Mouse (Mus musculus) embryonic facial prominence, embryonic 11.5 days (tissue): ENCODE measurements around the gene Tbc1d8b. TPM values are rescaled to one million over a fixed set of nuclear protein-coding genes. Genes with fewer than 3 reads are reported as not detected.
"Not testable (repeated sequence)": the region's sequence is repeated elsewhere in the genome, so short reads cannot be mapped to it uniquely, and the experiment has no call there.

Source experiments
- ATAC-seq: fragments of 200-750 bp; cut with Nextera tagmentation; replicated peaks from 2 replicates; pipeline ENCODE4 v1.8.0; 2017; ENCODE audit warnings: low read depth; ENCODE audit not compliant: insufficient number of reproducible peaks, low FRiP score, low TSS enrichment
- DNase-seq: peaks from one replicate; pipeline ENCODE4 v3.0.0-alpha.2; 2015; ENCODE audit warnings: low spot score
- H3K27ac ChIP-seq: fragments of 300-500 bp; sonication (generic); replicated peaks from 2 replicates; pipeline ENCODE4 v1.5.1; 2014; ENCODE audit warnings: mild to moderate bottlenecking, low read depth, low read length, control low read depth
- H3K27me3 ChIP-seq: fragments of 300-500 bp; sonication (generic); 2 replicates; pipeline ENCODE4 v1.6.1; 2014; ENCODE audit warnings: mild to moderate bottlenecking, low read length, moderate library complexity, mixed read lengths; ENCODE audit not compliant: control insufficient read depth, insufficient read depth
- H3K36me3 ChIP-seq: fragments of 300-500 bp; sonication (generic); replicated peaks from 2 replicates; pipeline ENCODE4 v1.6.1; 2014; ENCODE audit warnings: low read depth, mild to moderate bottlenecking, low read length, moderate library complexity, mixed read lengths; ENCODE audit not compliant: control insufficient read depth, insufficient read depth
- H3K4me1 ChIP-seq: fragments of 300-500 bp; sonication (generic); 2 replicates; pipeline ENCODE4 v1.6.1; 2014; ENCODE audit warnings: low read length, mixed read lengths; ENCODE audit not compliant: control insufficient read depth, insufficient read depth
- H3K4me2 ChIP-seq: fragments of 300-500 bp; sonication (generic); 2 replicates; pipeline ENCODE4 v1.6.1; 2014; ENCODE audit warnings: low read depth, mild to moderate bottlenecking, control low read depth, low read length, moderate library complexity
- H3K4me3 ChIP-seq: fragments of 300-500 bp; sonication (generic); 2 replicates; pipeline ENCODE4 v1.5.1; 2014; ENCODE audit warnings: low read depth, low read length, control low read depth
- H3K9ac ChIP-seq: fragments of 300-500 bp; sonication (generic); replicated peaks from 2 replicates; pipeline ENCODE4 v1.6.1; 2014; ENCODE audit warnings: mild to moderate bottlenecking, control low read depth, low read length
- H3K9me3 ChIP-seq: fragments of 300-500 bp; sonication (generic); replicated peaks from 2 replicates; pipeline ENCODE4 v1.6.1; 2016; ENCODE audit warnings: mild to moderate bottlenecking, low read length, inconsistent platforms, mixed read lengths; ENCODE audit not compliant: control insufficient read depth
- WGBS: fragments of 180-500 bp; shearing (Covaris S2); extraction: QIAGEN DNeasy Blood & Tissue Kit; methylation state at CpG from one replicate; pipeline ENCODE4 v1.1.7; 2014; 5-methylcytosine and 5-hydroxymethylcytosine counted together
- polyA plus RNA-seq: library from polyadenylated mRNA; unstranded; fragments of >200 nt; fragmentation: Nextera tagmentation; extraction: Ambion mirVana; gene quantifications from 2 replicates; pipeline ENCODE4 v1.2.1, GENCODE M21; 2014

The Tbc1d8b gene
- polyA plus RNA-seq, 1 experiment from 2014 or later: 0.88 TPM

DNA sequence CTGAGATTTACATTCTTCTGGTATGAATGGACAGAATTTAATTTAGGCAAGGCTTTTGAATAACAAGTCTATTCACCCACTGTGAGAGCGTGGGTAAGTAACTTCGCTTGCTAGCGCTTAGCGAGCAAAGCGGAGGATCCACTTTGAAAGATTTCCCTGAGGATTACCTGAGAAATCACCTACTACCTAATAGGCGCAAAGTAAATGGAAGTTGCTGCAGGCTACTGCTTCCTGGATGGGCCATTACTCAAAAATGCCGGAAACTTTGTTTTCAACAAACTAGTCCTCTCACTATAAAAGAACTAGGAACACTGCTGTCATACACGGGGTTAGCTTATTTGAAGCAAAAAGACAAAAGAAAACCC lies 404 bp upstream of the Tbc1d8b start:
- Histone ChIP-seq H3K4me2 (peak overlapping the region; percentile 36), H3K9me3 (no peaks in the 10 kb centered on the region), H3K27me3 (no peaks in the 10 kb centered on the region), H3K27ac (no peak overlapping the region), H3K4me1 (no peaks in the 10 kb centered on the region), H3K9ac (peak overlapping the region; percentile 28; the same call in 1 of the 2 replicates), H3K36me3 (no peaks in the 10 kb centered on the region), H3K4me3 (peak overlapping the region; percentile 50)
- no peak for DNase-seq
- peak; percentile 57 for ATAC-seq
- 17% methylated on average over 8 of the region's 8 CpGs for WGBS

DNA sequence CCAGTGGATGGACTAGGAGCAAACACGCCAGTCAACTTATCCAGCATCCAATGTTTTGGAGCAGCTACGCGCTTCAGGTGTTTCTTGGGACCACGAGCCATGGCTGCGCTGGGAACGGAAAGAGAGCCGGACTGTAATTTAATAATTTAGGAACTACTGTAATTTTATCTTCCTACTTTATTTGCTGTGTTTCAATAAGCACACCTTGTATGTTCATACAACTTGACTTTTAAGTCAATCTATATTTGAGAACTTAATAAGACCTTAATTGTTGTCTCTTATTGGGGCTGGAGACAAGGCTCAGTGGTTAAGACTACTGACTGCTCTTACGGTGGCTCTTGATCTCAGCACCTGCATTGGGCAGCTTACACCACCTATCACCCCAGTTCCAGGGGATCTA lies 29.6 kb downstream of the Tbc1d8b start, which contains the start of gene Gm15013:
Gene Gm15013, minus strand, starts transcription at position 101 of the 400 bp plus-strand sequence.
- Histone ChIP-seq H3K27me3 (no peaks in the 10 kb centered on the region), H3K36me3 (no peaks in the 10 kb centered on the region), H3K27ac (no peak within 1 kb of the TSS), H3K9ac (no peak within 1 kb of the TSS), H3K4me1 (no peaks in the 10 kb centered on the region), H3K4me3 (no peak within 1 kb of the TSS), H3K4me2 (no peak within 1 kb of the TSS), H3K9me3 (no peaks in the 10 kb centered on the region)
- DNase-seq: no peak
- no peak for ATAC-seq
- 93% methylated on average over 8 of the region's 8 CpGs for WGBS

- DNase-seq: no peak
- H3K27me3 ChIP-seq: no peaks in the 10 kb centered on the region
- H3K4me2 ChIP-seq: no peak overlapping the region
- no peaks in the 10 kb centered on the region for H3K36me3 ChIP-seq
- H3K9me3 ChIP-seq: no peaks in the 10 kb centered on the region
- ATAC-seq: no peak
- no peak overlapping the region for H3K9ac ChIP-seq
- no peak overlapping the region for H3K27ac ChIP-seq
- no peaks in the 10 kb centered on the region for H3K4me1 ChIP-seq
- 89% methylated on average over 2 of the region's 2 CpGs for WGBS
- no peak overlapping the region for H3K4me3 ChIP-seq
Observed at GRCm38 (mm10) chrX:139722350-139722749, 37.6 kb downstream of the Tbc1d8b start.

DNA sequence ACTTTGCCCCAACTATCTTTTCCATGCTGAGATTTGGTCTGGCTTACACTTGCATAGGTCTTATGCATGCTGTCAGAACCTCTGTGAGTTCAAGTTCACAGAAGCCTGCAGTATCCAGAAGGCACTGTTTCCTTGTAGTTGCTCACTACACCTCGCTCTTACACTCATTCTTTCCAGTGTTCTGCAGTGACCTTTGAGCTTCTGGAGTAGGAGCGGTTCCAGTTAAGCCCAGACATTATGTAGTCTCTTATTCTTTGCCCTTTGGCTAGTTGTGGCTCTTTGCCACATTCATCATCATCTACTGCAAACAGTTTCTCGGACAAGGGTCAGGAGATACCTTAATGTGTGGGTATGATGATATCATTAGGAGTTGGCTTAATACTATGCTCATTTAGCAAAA lies 45.7 kb downstream of the Tbc1d8b start:
- no peaks in the 10 kb centered on the region for H3K9me3 ChIP-seq
- no peaks in the 10 kb centered on the region for H3K27me3 ChIP-seq
- no peak overlapping the region for H3K4me2 ChIP-seq
- no peak overlapping the region for H3K9ac ChIP-seq
- no peak overlapping the region for H3K4me3 ChIP-seq
- no peaks in the 10 kb centered on the region for H3K4me1 ChIP-seq
- no peaks in the 10 kb centered on the region for H3K36me3 ChIP-seq
- H3K27ac ChIP-seq: no peak overlapping the region
- WGBS: 85% methylated on average over 3 of the region's 3 CpGs
- ATAC-seq (no peak), DNase-seq (no peak)

GRCm38 (mm10) chrX:139737066-139737465 lies 52.3 kb downstream of the Tbc1d8b start:
- WGBS: 91% methylated on average over 5 of the region's 5 CpGs
- no peaks in the 10 kb centered on the region for H3K9me3 ChIP-seq
- H3K27ac ChIP-seq: no peak overlapping the region
- ATAC-seq (no peak), DNase-seq (no peak)
- H3K4me1 ChIP-seq: no peaks in the 10 kb centered on the region
- H3K9ac ChIP-seq: no peak overlapping the region
- H3K27me3 ChIP-seq: no peaks in the 10 kb centered on the region
- no peak overlapping the region for H3K4me3 ChIP-seq
- H3K36me3 ChIP-seq: no peaks in the 10 kb centered on the region
- H3K4me2 ChIP-seq: no peak overlapping the region

DNA sequence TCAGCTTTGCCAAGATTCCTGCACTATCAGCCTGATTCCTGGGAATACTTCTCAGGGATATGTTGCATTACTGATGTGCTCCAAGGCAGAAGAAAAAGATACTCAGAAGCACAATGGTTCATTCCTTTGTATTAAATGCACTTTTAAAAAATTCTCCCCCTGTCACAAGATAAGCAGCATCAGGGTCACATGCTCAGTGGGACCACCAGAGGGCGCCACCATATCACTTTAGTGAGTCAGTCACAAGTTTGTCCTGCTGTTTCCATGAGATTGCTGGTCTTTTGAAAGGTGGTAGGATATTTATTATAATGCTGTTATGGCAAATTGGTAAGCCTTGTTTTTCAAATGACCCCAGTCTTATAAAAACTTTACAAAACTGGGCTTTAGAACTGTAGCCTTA lies 67.1 kb downstream of the Tbc1d8b start:
- no peak overlapping the region for H3K9ac ChIP-seq
- DNase-seq (peak; percentile 67), ATAC-seq (no peak)
- H3K4me1 ChIP-seq: no peaks in the 10 kb centered on the region
- no peak overlapping the region for H3K4me2 ChIP-seq
- H3K27me3 ChIP-seq: no peaks in the 10 kb centered on the region
- 4% methylated on average over 1 of the region's 1 CpGs for WGBS
- H3K36me3 ChIP-seq: no peaks in the 10 kb centered on the region
- H3K4me3 ChIP-seq: no peak overlapping the region
- H3K27ac ChIP-seq: no peak overlapping the region
- H3K9me3 ChIP-seq: no peaks in the 10 kb centered on the region

GRCm38 (mm10) chrX:139758634-139759033 lies 73.8 kb downstream of the Tbc1d8b start:
- not testable (repeated sequence) for ATAC-seq, H3K27me3 ChIP-seq, H3K36me3 ChIP-seq, DNase-seq, H3K27ac ChIP-seq, H3K9ac ChIP-seq, H3K4me2 ChIP-seq, H3K4me3 ChIP-seq, H3K9me3 ChIP-seq, H3K4me1 ChIP-seq
- 92% methylated on average over 3 of the region's 3 CpGs for WGBS

DNA sequence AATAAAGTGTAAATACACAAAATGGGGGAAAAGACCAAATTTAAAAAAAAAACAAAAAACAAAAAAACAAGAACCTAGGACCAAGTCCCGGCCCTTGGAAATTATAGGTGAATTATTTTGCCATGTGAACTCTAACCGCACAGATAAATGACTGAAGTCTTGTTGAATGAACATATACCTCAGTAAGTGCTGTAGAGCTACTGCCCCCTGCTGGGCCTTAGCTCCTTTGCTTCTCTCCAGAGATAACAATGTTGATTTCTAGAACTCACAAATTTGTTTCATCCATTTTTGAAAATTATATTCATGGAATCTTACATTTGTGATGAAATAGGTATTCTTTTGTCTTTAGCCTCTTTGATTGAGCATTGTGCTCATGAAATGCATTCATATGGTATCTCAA lies 77.8 kb downstream of the Tbc1d8b start:
- DNase-seq: peak; percentile 50
- Histone ChIP-seq H3K4me3 (no peak overlapping the region), H3K9me3 (no peaks in the 10 kb centered on the region), H3K9ac (no peak overlapping the region), H3K36me3 (no peaks in the 10 kb centered on the region), H3K4me1 (no peaks in the 10 kb centered on the region), H3K27me3 (no peaks in the 10 kb centered on the region), H3K27ac (no peak overlapping the region), H3K4me2 (no peak overlapping the region)
- WGBS: 84% methylated on average over 2 of the region's 2 CpGs
- ATAC-seq: no peak
